ENCODE assay signal across 19 mouse cellular contexts in genomic region chr5:125286090-125286489, GRCm38 (mm10). TPM values are rescaled to one million over a fixed set of nuclear protein-coding genes. Genes with fewer than 3 reads are reported as not detected.
DNase-seq lines count a peak whose midpoint lies in the region; ATAC-seq and TF ChIP-seq lines count a peak whose summit lies in the region.
"Had no signal": no experiment of that assay in that cellular context is flagged by ENCODE, and none has a peak within 500 bp of the region (broad histone marks: within the 10 kb centered on the region; RNA-seq: fewer than 3 reads in every experiment).

No protein-coding gene starts in this region.

- H3K27me3 ChIP-seq in stomach, postnatal 0 days (ENCODE audit: control insufficient read depth, insufficient read depth, low read length) = no peaks in the 10 kb centered on the region
- H3K27me3 ChIP-seq: CH12.LX; embryonic facial prominence, embryonic 13.5 days; forebrain, embryonic 12.5 days; heart, embryonic 13.5 days; hindbrain, embryonic 15.5 days had no signal

- no peak for ATAC-seq in stomach, postnatal 0 days (ENCODE audit: low FRiP score, low TSS enrichment)
- ATAC-seq: intestine, embryonic 16.5 days had no signal

- no peak for TF ChIP-seq CTCF in stomach, postnatal 0 days (IDR thresholded peaks at IDR 0.05; ENCODE audit: low read depth)

- peak; percentile 91 for DNase-seq in adrenal gland, adult 2 months
- DNase-seq in adrenal gland, postnatal 4 days (ENCODE audit: low spot score in 2 of 2) = no peak
- peak; percentile 30 for DNase-seq in ovary, postnatal 36 days (ENCODE audit: low spot score)
- DNase-seq in ovary, postnatal 14 days (ENCODE audit: low spot score) = no peak
- DNase-seq in adrenal gland, postnatal 25 days = peak; percentile 71
- no peak for DNase-seq in frontal cortex, postnatal 36 days (ENCODE audit: low spot score in 2 of 2)
- DNase-seq in stomach, postnatal 0 days (ENCODE audit: low spot score) = no peak
- DNase-seq: cerebellum, adult 18-20 months; cerebellum, adult 9-11 months; cerebellum, postnatal 36 days; gastrocnemius, postnatal 36 days; heart, adult 11 months; heart, postnatal 36 days had no signal

- no peaks in the 10 kb centered on the region for H3K4me1 ChIP-seq in stomach, postnatal 0 days (replicated peaks; ENCODE audit: control insufficient read depth, insufficient read depth)

- TF ChIP-seq EP300 in stomach, postnatal 0 days (optimal IDR thresholded peaks at IDR 0.05) = no peak

- H3K9ac ChIP-seq in stomach, postnatal 0 days (ENCODE audit: low read length) = no peak overlapping the region
- H3K9ac ChIP-seq: embryonic facial prominence, embryonic 13.5 days; forebrain, embryonic 12.5 days; heart, embryonic 13.5 days; hindbrain, embryonic 15.5 days had no signal

- no peaks in the 10 kb centered on the region for H3K9me3 ChIP-seq in stomach, postnatal 0 days (ENCODE audit: control insufficient read depth, low read length)
- H3K9me3 ChIP-seq: embryonic facial prominence, embryonic 13.5 days; forebrain, embryonic 12.5 days; hindbrain, embryonic 15.5 days had no signal

- 92% methylated on average over 11 of the region's 11 CpGs for WGBS in stomach, postnatal 0 days

- no peaks in the 10 kb centered on the region; the same call in 1 of the 2 replicates for H3K36me3 ChIP-seq in stomach, postnatal 0 days (ENCODE audit: control insufficient read depth, insufficient read depth, low read length)

- H3K27ac ChIP-seq in stomach, postnatal 0 days (replicated peaks) = no peak overlapping the region
- H3K27ac ChIP-seq: embryonic facial prominence, embryonic 13.5 days; forebrain, embryonic 12.5 days; heart, embryonic 13.5 days; hindbrain, embryonic 15.5 days had no signal

- H3K4me3 ChIP-seq in stomach, postnatal 0 days (ENCODE audit: low read depth, low read length) = no peak overlapping the region
- H3K4me3 ChIP-seq: embryonic facial prominence, embryonic 13.5 days; forebrain, embryonic 12.5 days; heart, embryonic 13.5 days; hindbrain, embryonic 15.5 days had no signal

- no peak overlapping the region for H3K4me2 ChIP-seq in stomach, postnatal 0 days (replicated peaks; ENCODE audit: low read depth)
- H3K4me2 ChIP-seq: embryonic facial prominence, embryonic 13.5 days; forebrain, embryonic 12.5 days; heart, embryonic 13.5 days; hindbrain, embryonic 15.5 days had no signal

RNA-seq across cellular contexts. Expression of gene Scarb1, which starts 54.8 kb away (rescaled TPM):
- 1,000 to 10,000 TPM; 2,436 to 2,553 TPM for total RNA-seq in adrenal gland, adult 2 months (2021)
- 2,348 and 2,822 TPM in 2 replicates for polyA plus RNA-seq in adrenal gland, adult 2 months (2012; rRNA removed)
- total RNA-seq in adrenal gland, postnatal 4 days (2021) = 100 to 1,000 TPM; 582 to 655 TPM
- total RNA-seq in adrenal gland, postnatal 25 days (2021) = 1,988 and 2,596 TPM in 2 replicates
- polyA plus RNA-seq in stomach, postnatal 0 days (2015; fragmentation: Nextera tagmentation; extraction: Ambion mirVana) = 30.1 and 31.8 TPM in 2 replicates

Comparison
In these comparisons a context has a peak if more than half of its experiments do, and no peak if none do; other contexts are left out.
1. DNase-seq: peak in adrenal gland, adult 2 months (single experiment), ovary, postnatal 36 days (single experiment) and adrenal gland, postnatal 25 days (single experiment); none in adrenal gland, postnatal 4 days (0 of 2), ovary, postnatal 14 days (single experiment), frontal cortex, postnatal 36 days (0 of 2) and stomach, postnatal 0 days (single experiment).